Mouse (Mus musculus): ENCODE measurements around the gene Tmem39a.

GRCm38 (mm10) chr16:38555988-38556387, 2.5 kb upstream of the Tmem39a start:
- TF ChIP-seq GATA1 (IDR thresholded peaks at IDR 0.05; ENCODE audit: low read depth, low read length) (no peak), EP300 (IDR thresholded peaks at IDR 0.05; ENCODE audit: low read depth in 1 of 2, low read length in 2 of 2) (no peak), CTCF (IDR thresholded peaks at IDR 0.05 in 2 of 3, conservative IDR thresholded peaks at IDR 0.05 in 1 of 3; ENCODE audit: control insufficient read depth in 1 of 3, insufficient read depth in 1 of 3, low read depth in 2 of 3, low read length in 3 of 3, poor library complexity in 1 of 3, severe bottlenecking in 1 of 3) (no peak), POLR2AphosphoS5 (IDR thresholded peaks at IDR 0.05; ENCODE audit: borderline replicate concordance, low read depth, low read length) (no peak), MYC (IDR thresholded peaks at IDR 0.05; ENCODE audit: low read depth, low read length) (no peak), POLR2A (IDR thresholded peaks at IDR 0.05; ENCODE audit: control insufficient read depth in 1 of 2, insufficient read depth in 1 of 2, low read depth in 1 of 2, low read length in 2 of 2, poor library complexity in 1 of 2) (no peak), UBTF (IDR thresholded peaks at IDR 0.05; ENCODE audit: borderline replicate concordance, insufficient read depth, low read depth, low read length) (no peak), SMC3 (IDR thresholded peaks at IDR 0.05; ENCODE audit: low read depth, low read length) (no peak)

All from MEL (cell line).